Mouse (Mus musculus): Measurements from ENCODE around the gene Olfm4.

DNA sequence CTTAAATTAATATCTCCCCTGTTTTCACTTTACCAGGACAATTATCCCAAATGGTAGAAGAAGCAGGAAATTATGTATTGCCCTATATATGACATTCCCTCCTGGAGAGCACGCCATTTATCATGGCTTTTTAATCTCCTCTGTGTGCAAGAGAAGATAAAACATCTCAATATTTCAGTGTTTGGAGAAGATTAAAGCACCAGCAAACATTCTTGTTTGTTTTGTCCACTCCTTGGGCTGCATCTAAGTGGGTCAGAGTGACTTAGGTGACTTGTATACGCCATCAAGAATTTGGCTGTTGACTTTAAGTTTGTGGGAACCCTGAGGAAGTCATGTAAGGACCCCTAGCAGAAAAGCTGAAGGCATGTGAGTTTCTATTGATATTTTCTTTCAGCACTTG is at the start of gene Olfm4:
- TF ChIP-seq POLR2A (IDR thresholded peaks at IDR 0.05; ENCODE audit: borderline replicate concordance, extremely low read depth, insufficient read depth, insufficient read length, poor library complexity, severe bottlenecking) (no peak), CTCF (IDR thresholded peaks at IDR 0.05; ENCODE audit: borderline replicate concordance, extremely low read depth, insufficient read depth, insufficient read length) (no peak)

Measured in brain, embryonic 14.5 days (tissue).